Mouse (Mus musculus) spleen, adult 12 weeks (tissue): ENCODE data around the gene 1700013F07Rik.
A peak's percentile ranks its signal among the peaks of the same experiment; 100 is the strongest.
"Not testable (repeated sequence)": the region's sequence is repeated elsewhere in the genome, so short reads cannot be mapped to it uniquely, and the experiment has no call there.

ENCODE experiments used
- DNase-seq: peaks from one replicate; pipeline ENCODE4 v3.0.0; 2022; ENCODE audit warnings: low spot score

Gene 1700013F07Rik

DNA sequence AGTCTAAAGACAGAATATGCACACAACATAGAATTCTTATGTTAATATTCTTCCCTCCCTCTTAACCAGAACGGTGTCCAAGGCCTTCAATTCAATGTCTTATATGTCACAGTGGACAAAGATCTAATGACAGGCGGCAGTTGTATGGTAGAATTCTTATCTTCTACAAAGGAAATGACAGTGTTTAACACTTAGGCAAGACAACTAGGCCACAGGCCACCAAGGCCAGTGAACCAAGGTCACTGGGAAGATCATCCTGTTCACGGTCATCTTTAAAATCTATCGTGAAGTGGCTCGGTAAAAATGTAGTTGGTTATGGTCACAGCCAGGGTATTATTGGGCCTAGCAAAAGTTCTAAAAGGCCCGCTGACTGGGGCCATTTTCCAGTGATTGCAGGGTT is at the start of gene 1700013F07Rik:
Gene 1700013F07Rik (plus strand): TSS at position 200 of the 400 bp plus-strand sequence.
- no peak for DNase-seq

GRCm38 (mm10) chr3:108484749-108485148 is 49.2 kb upstream of the 1700013F07Rik start:
- no peak for DNase-seq

DNA sequence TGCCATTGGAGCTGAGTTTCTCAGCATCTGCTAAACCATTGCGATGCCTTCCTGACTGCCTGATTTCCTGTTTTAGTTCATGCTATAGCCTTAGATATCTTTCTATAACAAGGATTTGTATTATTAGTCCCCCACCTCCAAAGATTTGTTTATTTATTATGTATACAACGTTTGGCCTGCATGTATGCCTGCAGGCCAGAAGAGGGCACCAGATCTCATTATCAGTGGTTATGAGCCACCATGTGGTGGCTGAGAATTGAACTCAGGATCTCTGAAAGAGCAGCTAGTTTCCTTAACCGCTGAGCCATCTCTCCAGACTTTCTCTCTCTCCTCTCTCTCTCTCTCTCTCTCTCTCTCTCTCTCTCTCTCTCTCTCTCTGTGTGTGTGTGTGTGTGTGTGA is 44.0 kb upstream of the 1700013F07Rik start:
- no peak for DNase-seq

- no peak for DNase-seq
Observed at GRCm38 (mm10) chr3:108494861-108495474, 39.0 kb upstream of the 1700013F07Rik start.

GRCm38 (mm10) chr3:108495486-108495885 is 38.5 kb upstream of the 1700013F07Rik start:
- no peak for DNase-seq

DNA sequence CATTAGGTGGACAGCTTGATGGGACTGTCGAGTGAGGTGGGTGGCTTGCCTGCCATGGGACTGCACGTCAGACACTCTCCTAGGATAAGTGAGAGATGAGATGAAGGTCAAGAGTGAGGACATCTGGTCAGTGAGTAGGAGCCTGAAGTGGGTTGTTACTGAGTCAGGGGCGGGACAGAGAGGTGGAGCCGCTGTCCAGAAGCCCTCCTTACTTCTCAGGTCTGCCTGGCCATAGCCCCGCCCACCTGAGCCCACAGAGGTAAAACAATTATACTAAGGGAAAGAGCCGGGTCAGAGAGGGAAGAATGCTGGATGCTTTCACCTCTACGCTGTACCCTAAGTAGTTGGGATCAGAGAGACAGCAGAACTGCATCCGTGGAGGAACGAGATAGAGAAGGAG is 36.3 kb upstream of the 1700013F07Rik start:
- no peak for DNase-seq

GRCm38 (mm10) chr3:108499826-108500225 is 34.1 kb upstream of the 1700013F07Rik start:
- no peak for DNase-seq

- DNase-seq = not testable (repeated sequence)
Observed at GRCm38 (mm10) chr3:108501411-108501810, 32.5 kb upstream of the 1700013F07Rik start.

- no peak for DNase-seq
Observed at GRCm38 (mm10) chr3:108503908-108504307, 30.0 kb upstream of the 1700013F07Rik start.

- DNase-seq = peak; percentile 27
Observed at GRCm38 (mm10) chr3:108508745-108509474, 25.0 kb upstream of the 1700013F07Rik start.

DNA sequence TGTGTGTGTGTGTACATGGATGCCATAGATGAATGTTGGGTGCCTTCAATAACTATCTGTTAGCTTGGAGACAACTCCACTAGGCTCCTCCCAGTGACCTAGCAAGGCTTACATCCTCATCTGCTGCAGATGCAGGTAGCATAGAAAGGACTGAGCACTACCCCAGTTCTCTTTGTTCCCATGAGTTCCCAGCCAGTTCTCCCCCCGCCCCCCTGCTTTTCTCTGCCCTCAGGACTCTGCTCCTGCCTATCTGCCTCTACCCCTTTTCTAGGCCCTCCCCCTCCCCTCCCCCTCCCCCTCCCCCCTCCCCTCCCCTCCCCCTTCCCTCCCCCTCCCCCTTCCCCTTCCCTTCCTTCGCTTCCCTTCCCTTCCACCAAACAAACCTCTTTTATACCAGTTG is 23.8 kb upstream of the 1700013F07Rik start:
- no peak for DNase-seq

DNA sequence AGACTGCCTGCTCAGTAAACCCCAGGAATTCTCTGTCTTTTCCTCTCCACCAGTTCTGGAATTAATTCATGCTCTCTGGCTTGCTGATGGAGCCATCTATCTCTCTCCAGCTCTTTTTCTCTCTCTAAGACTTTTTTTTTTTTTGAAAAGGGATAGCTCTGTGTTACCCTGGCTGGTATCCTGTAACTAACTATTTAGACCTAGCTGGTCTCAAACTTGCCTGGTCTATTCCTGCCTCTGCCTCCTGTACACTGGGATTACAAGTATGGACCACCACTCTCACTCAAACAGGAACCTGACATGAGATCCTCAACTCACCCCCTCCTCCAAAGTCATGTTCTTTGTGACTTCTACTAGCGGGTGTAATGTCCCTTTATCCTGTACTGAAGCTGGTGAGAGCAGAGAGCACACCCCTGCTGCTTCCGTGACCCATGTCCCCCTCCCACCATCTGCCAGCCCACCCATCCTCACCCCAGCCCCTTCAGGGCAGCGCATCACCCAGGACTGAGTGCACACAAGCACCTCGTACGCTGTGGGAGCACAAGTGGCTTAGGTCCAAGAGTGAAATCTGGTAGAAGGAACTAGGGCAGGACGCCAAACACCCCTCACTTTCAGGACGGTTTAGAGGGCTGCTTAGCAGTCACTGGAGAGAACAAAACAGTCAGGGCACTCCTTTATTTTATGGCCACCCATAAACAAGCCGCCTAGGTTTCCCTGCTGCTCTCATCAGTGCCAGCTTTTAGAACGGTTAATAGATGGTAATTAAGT is 23.1 kb upstream of the 1700013F07Rik start:
- DNase-seq = no peak

GRCm38 (mm10) chr3:108513465-108513864 is 20.5 kb upstream of the 1700013F07Rik start:
- no peak for DNase-seq

- no peak for DNase-seq
Observed at GRCm38 (mm10) chr3:108518276-108518675, 15.7 kb upstream of the 1700013F07Rik start.

DNA sequence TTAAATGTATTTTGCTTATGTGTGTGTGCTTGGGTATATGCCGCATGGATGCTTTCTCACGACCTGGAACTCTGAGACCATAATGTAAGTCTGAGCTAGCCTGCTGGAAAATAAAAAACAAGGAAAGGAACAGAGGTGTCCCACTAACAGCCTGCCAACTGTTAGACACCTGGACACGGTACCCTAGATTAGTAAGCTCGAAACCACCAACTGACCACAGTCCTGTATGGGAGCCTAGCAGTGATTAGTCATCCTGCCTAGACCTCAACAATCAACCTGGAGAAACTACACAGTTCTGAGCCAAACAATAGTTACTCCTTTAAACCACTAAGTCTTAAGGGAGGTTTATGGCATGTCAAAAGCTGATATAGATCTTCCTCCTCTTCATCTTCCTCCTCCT is 10.5 kb upstream of the 1700013F07Rik start:
- DNase-seq = no peak

- no peak for DNase-seq
Observed at GRCm38 (mm10) chr3:108528489-108528888, 5.5 kb upstream of the 1700013F07Rik start.

- DNase-seq = no peak
Observed at GRCm38 (mm10) chr3:108533114-108533885, 650 bp upstream of the 1700013F07Rik start.

DNA sequence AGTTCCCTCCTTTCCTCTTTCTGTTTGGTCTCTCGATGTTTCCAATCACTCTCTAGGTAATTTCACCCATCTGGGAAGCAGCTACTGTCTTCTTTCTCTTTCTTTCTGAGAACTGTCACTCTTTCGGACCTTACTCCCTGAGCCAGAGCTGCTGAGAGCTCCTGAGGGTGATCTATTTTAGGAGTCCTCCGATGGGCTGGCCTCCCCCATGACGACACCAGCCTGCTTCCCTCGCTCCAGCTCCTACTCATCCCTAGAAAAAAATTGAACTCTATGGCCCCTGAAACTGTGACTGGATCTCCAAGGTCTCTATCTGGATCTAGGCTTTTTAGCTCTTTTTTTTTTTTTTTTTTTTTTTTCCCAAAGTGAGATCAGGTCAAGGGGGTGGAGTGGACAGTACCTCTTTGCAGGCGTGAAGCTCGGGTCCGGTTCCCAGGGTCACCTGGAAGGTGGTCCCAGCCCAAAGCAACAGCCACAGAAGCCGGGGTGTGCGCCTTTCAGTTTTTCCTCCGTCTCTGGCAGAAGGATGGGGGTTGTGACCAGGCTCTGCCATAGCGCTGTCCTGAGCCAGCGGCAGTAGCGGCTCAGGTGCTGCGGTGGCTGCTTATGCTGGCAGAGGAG is 2.1 kb downstream of the 1700013F07Rik start:
- no peak for DNase-seq

DNA sequence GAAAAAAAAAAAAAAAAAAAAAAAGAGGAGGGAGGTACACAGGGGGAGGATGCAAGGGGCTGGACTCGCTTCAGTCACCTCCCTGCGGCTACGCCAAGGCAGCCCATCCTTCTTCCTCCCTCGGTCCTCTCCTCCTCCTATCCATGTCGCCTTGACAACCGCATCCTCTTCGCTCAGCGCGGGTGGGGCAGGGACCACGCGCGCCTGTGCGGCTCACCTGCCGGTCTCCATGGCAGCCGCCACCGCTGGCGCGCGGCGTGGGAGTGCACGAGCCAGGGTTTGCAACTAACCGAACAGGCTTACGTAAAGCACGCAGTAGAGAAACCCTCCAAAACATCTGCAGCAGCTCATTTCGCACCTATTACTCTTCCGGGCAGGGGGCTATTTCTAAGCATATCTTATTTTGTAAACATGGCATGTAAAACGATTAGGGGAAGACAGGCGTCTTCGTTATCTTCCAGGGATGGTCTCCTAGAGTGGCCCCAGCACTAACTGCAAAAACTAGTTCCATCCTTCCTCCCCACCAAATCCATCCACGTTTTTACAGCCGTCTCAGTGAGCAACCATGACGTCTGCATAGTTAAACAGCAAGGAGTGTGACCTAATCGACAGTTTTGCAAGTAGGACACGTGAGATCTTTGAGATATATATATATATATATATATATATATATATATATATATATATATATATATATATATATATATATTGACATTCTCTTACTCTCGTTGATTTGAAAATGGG is 2.7 kb downstream of the 1700013F07Rik start, which contains the start of gene 5330417C22Rik:
Gene 5330417C22Rik (minus strand): TSS at position 20 of the 744 bp plus-strand sequence.
- DNase-seq = peak; percentile 11

DNA sequence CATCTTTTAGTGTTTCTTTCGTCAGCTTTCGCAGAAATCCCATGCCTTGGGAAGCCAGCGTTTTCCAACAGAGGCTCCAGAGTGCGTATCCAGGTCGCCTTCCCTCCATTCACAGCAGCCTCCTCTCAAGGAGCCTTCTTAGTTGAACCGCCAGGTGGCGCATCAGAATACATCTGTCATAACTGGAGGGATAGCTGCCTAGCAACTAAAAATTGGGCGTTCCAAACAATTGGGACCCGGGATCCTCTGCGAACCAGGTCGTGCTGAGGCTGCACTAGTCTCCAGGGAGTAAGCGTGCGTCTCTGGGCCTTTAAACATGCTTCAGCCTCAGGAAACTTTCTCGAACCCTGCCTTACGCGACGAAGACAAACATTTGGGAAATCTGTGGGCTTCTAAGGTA is 3.4 kb downstream of the 1700013F07Rik start:
- peak; percentile 62 for DNase-seq

DNA sequence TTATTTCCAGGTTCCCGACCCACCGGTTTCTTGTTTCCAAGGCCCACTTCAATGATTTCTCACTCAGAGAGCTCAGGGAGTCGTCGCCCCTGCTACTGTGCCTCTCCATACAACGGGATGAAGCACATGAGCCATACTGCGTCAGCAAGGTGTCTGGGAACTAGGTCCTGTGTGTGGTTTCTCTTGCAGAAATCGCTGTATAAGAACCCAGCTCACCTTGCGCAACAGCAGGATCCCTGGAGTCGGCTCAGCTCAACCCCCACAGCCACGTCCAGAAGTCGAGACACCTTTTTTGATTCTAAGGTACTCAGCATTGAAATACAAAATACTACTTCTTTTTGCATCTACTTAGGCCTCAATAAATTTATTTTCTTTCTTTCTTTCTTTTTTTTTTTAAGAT is 8.3 kb downstream of the 1700013F07Rik start:
- no peak for DNase-seq
